Mouse (Mus musculus) layer of hippocampus, adult 9-11 months (tissue): ENCODE results near the gene Khdc3.
"Not testable (repeated sequence)": the region's sequence is repeated elsewhere in the genome, so short reads cannot be mapped to it uniquely, and the experiment has no call there.

Experiments
- DNase-seq: peaks from one replicate; pipeline ENCODE4 v3.0.0; 2022

Khdc3 gene

DNA sequence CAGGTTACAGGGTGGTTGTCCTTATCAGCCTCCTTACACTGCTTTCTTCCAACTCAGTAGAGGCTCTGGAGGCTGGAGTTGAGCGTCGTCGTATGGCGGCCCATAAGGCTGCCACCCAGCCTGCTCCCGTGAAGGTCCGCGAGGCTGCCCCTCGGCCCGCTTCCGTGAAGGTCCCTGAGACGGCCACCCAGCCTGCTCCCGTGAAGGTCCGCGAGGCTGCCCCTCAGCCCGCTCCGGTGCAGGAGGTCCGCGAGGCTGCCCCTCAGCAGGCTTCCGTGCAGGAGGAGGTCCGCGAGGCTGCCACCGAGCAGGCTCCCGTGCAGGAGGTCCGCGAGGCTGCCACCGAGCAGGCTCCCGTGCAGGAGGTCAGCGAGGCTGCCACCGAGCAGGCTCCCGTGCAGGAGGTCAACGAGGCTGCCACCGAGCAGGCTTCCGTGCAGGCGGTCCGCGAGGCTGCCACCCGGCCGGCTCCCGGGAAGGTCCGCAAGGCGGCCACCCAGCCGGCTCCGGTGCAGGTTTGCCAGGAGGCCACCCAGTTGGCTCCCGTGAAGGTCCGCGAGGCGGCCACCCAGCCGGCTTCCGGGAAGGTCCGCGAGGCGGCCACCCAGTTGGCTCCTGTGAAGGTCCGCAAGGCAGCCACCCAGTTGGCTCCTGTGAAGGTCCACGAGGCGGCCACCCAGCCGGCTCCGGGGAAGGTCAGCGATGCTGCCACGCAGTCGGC lies 1.7 kb downstream of the Khdc3 start:
- no peak for DNase-seq

GRCm38 (mm10) chr9:73103880-73104198 lies 2.2 kb downstream of the Khdc3 start:
- no peak for DNase-seq

DNA sequence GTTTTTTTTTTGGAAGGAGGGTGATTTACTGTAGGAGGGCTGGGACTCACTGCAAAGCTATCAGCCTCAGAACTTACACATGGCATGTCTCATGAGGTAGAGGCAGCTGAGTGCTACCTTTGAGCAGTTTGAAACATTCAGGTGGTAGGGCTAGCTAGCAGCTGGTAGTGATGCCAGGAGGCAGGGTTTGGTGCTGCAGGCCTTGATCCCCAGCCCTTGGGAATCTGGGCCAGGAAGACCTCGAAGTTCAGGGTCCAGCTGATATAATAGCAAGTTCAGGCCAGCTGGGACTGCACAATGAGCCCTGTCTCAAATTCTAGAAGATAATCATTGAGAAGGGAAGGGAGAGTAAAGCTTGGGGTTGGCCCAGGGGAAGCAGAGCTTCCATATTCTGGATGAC lies 3.5 kb downstream of the Khdc3 start:
- no peak for DNase-seq

GRCm38 (mm10) chr9:73105771-73106170 lies 4.1 kb downstream of the Khdc3 start:
- no peak for DNase-seq

- DNase-seq: peak; percentile 95
Observed at GRCm38 (mm10) chr9:73112919-73113906, 11.6 kb downstream of the Khdc3 start, which contains the start of gene Rsl24d1. TSS of gene Rsl24d1 (plus strand) at chr9:73113426.

GRCm38 (mm10) chr9:73116704-73117103 lies 15.1 kb downstream of the Khdc3 start:
- DNase-seq: not testable (repeated sequence)

- DNase-seq: no peak
Observed at GRCm38 (mm10) chr9:73118012-73118411, 16.4 kb downstream of the Khdc3 start.

DNA sequence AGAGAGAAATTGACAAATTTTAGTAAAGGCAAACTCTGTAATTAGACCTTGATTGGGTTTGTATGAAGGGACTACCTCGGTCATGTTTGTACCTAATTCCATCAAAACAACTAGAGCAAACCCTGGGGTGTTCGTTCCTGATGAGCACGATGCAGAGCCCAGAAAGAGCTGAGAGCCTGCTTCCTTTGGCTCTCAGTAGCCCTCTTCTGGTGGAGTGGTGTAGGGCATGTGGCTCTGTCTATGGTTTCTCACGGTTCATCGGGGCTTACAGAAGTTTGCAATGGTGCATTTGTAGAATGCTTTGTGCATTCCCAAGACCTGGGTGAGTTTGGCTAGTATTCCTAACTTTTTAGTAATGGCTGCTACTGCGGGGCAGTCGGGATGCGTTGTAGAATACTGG lies 20.1 kb downstream of the Khdc3 start:
- DNase-seq: peak; percentile 36

- no peak for DNase-seq
Observed at GRCm38 (mm10) chr9:73125043-73125570, 23.5 kb downstream of the Khdc3 start.

GRCm38 (mm10) chr9:73127457-73127856 lies 25.8 kb downstream of the Khdc3 start:
- no peak for DNase-seq

GRCm38 (mm10) chr9:73129875-73130274 lies 28.2 kb downstream of the Khdc3 start:
- DNase-seq: no peak

GRCm38 (mm10) chr9:73130529-73130928 lies 28.9 kb downstream of the Khdc3 start:
- DNase-seq: no peak

GRCm38 (mm10) chr9:73137341-73137886 lies 35.8 kb downstream of the Khdc3 start:
- no peak for DNase-seq
